Mouse (Mus musculus) embryonic facial prominence, embryonic 11.5 days (tissue): Measurements from ENCODE around the gene Abcc3. TPM values are rescaled to one million over a fixed set of nuclear protein-coding genes. Genes with fewer than 3 reads are reported as not detected.

Experiments used
- ATAC-seq: fragments of 200-750 bp; cut with Nextera tagmentation; replicated peaks from 2 replicates; pipeline ENCODE4 v1.8.0; 2017; ENCODE audit warnings: low read depth; ENCODE audit not compliant: insufficient number of reproducible peaks, low FRiP score, low TSS enrichment
- DNase-seq: peaks from one replicate; pipeline ENCODE4 v3.0.0-alpha.2; 2015; ENCODE audit warnings: low spot score
- H3K27ac ChIP-seq: fragments of 300-500 bp; sonication (generic); replicated peaks from 2 replicates; pipeline ENCODE4 v1.5.1; 2014; ENCODE audit warnings: mild to moderate bottlenecking, low read depth, low read length, control low read depth
- H3K27me3 ChIP-seq: fragments of 300-500 bp; sonication (generic); 2 replicates; pipeline ENCODE4 v1.6.1; 2014; ENCODE audit warnings: mild to moderate bottlenecking, low read length, moderate library complexity, mixed read lengths; ENCODE audit not compliant: control insufficient read depth, insufficient read depth
- H3K36me3 ChIP-seq: fragments of 300-500 bp; sonication (generic); replicated peaks from 2 replicates; pipeline ENCODE4 v1.6.1; 2014; ENCODE audit warnings: low read depth, mild to moderate bottlenecking, low read length, moderate library complexity, mixed read lengths; ENCODE audit not compliant: control insufficient read depth, insufficient read depth
- H3K4me1 ChIP-seq: fragments of 300-500 bp; sonication (generic); 2 replicates; pipeline ENCODE4 v1.6.1; 2014; ENCODE audit warnings: low read length, mixed read lengths; ENCODE audit not compliant: control insufficient read depth, insufficient read depth
- H3K4me2 ChIP-seq: fragments of 300-500 bp; sonication (generic); 2 replicates; pipeline ENCODE4 v1.6.1; 2014; ENCODE audit warnings: low read depth, mild to moderate bottlenecking, control low read depth, low read length, moderate library complexity
- H3K4me3 ChIP-seq: fragments of 300-500 bp; sonication (generic); 2 replicates; pipeline ENCODE4 v1.5.1; 2014; ENCODE audit warnings: low read depth, low read length, control low read depth
- H3K9ac ChIP-seq: fragments of 300-500 bp; sonication (generic); replicated peaks from 2 replicates; pipeline ENCODE4 v1.6.1; 2014; ENCODE audit warnings: mild to moderate bottlenecking, control low read depth, low read length
- H3K9me3 ChIP-seq: fragments of 300-500 bp; sonication (generic); replicated peaks from 2 replicates; pipeline ENCODE4 v1.6.1; 2016; ENCODE audit warnings: mild to moderate bottlenecking, low read length, inconsistent platforms, mixed read lengths; ENCODE audit not compliant: control insufficient read depth
- WGBS: fragments of 180-500 bp; shearing (Covaris S2); extraction: QIAGEN DNeasy Blood & Tissue Kit; methylation state at CpG from one replicate; pipeline ENCODE4 v1.1.7; 2014; 5-methylcytosine and 5-hydroxymethylcytosine counted together
- polyA plus RNA-seq: library from polyadenylated mRNA; unstranded; fragments of >200 nt; fragmentation: Nextera tagmentation; extraction: Ambion mirVana; gene quantifications from 2 replicates; pipeline ENCODE4 v1.2.1, GENCODE M21; 2014

Gene Abcc3
- polyA plus RNA-seq, 1 experiment from 2014 or later: 0.63 TPM

DNA sequence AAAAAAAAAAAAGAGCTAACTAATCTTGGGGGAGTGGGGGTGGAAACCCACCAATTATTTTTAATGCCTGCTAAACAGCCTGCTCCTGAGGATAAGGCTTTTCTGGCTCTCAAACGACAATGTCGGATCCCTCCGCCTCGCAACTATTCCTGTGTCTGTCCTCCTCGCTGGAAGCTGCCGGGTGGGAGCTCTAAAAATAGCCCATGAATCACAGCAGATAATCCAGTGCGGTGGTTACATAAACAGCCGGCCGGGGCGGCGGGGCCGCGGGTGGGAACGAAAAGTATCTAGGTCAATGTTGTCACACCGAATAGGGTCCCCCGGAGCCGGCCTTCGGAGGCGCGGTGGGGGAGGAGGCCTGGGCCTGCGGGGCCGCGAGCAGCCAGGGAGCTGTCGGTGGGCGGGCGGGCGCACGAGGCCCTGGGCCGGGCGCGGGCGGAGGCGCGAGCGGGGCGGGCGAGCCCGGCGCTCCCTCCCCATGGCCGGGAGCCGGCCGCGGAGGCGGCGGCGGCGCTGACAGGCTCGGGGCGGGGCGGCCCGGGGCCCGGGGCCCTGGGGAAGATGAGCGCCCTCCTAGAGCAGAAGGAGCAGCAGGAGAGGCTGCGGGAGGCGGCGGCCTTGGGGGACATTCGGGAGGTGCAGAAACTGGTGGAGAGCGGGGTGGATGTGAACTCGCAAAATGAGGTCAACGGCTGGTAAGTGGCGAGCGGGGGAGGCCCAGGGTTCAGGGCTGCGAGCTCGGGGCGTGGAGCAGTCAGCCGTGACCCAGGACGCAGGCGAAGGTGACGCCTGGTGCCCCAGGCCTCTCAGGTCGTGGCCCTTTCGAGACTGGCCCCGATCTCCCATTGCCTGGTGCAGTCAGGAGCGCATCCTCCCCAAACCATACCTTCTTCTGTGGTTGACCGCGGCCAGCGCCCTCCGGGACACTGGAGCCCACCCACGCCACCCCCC, 64.8 kb downstream of the Abcc3 start, which contains the start of gene Ankrd40:
Gene Ankrd40 (plus strand): TSS at position 309 of the 951 bp plus-strand sequence.
- H3K4me2 ChIP-seq: peak within 1 kb of the TSS; percentile 59
- peak within 1 kb of the TSS; percentile 72 for H3K4me3 ChIP-seq
- peak within 1 kb of the TSS; percentile 97 for H3K27ac ChIP-seq
- H3K4me1 ChIP-seq: no peaks in the 10 kb centered on the region
- H3K9me3 ChIP-seq: no peaks in the 10 kb centered on the region
- DNase-seq: peak; percentile 94
- no peaks in the 10 kb centered on the region for H3K27me3 ChIP-seq
- H3K36me3 ChIP-seq: no peaks in the 10 kb centered on the region
- ATAC-seq: peak; percentile 83
- peak within 1 kb of the TSS; percentile 93 for H3K9ac ChIP-seq
- 1% methylated on average over 72 of the region's 78 CpGs for WGBS

DNA sequence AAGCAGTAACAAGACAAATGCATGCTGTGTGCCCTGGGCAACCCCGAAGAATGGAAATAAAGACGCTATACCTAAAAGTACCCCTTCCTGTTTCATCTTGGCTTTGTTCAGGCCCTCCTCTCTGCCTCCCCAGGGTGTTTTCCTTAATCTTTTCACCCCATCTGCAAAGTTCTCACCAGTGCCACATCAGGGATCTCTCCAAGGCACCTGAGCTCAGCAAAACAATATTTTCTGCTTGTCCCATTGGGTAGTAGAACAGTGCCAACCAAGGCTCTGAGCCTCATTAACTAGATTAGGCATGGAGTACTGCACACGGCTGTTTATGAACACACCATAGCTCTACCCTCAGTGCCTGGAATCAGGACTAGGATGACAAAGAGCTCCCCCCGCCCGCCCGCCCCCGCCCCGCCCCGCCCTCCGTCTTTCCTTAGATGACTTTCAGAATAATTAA, 65.8 kb downstream of the Abcc3 start:
- H3K36me3 ChIP-seq: no peaks in the 10 kb centered on the region
- peak overlapping the region; percentile 72 for H3K4me3 ChIP-seq
- H3K9ac ChIP-seq: peak overlapping the region; percentile 54
- 3% methylated on average over 10 of the region's 10 CpGs for WGBS
- peak; percentile 35 for DNase-seq
- H3K9me3 ChIP-seq: no peaks in the 10 kb centered on the region
- peak overlapping the region; percentile 59 for H3K4me2 ChIP-seq
- peak; percentile 66; the same call in 1 of the 2 replicates for ATAC-seq
- H3K27ac ChIP-seq: peak overlapping the region; percentile 29; the same call in 1 of the 2 replicates
- no peaks in the 10 kb centered on the region for H3K4me1 ChIP-seq
- H3K27me3 ChIP-seq: no peaks in the 10 kb centered on the region

DNA sequence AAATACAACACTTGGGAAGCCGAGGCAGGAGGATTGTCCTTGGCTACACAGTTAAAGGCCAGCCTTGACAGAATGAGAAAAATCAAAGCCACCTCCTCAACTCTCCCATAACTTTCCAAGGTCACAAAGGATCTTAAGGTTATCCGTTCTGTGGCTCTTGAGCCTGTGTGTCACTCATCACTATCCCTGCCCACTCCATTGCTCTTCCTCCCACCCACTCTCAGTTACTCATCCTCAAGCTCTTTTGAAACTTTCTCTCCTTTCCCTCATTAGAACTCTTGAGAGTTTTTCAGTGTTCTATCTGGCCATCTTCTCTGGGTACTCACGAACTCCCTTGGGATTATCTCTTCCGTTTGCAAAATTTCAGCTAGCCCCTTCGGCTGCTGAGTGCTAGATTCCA, 68.2 kb downstream of the Abcc3 start:
- H3K36me3 ChIP-seq: no peaks in the 10 kb centered on the region
- DNase-seq (no peak), ATAC-seq (no peak)
- no peak overlapping the region for H3K4me3 ChIP-seq
- H3K27me3 ChIP-seq: no peaks in the 10 kb centered on the region
- no peaks in the 10 kb centered on the region for H3K9me3 ChIP-seq
- 83% methylated on average over 5 of the region's 5 CpGs for WGBS
- no peak overlapping the region for H3K27ac ChIP-seq
- no peak overlapping the region for H3K4me2 ChIP-seq
- no peak overlapping the region for H3K9ac ChIP-seq
- no peaks in the 10 kb centered on the region for H3K4me1 ChIP-seq

DNA sequence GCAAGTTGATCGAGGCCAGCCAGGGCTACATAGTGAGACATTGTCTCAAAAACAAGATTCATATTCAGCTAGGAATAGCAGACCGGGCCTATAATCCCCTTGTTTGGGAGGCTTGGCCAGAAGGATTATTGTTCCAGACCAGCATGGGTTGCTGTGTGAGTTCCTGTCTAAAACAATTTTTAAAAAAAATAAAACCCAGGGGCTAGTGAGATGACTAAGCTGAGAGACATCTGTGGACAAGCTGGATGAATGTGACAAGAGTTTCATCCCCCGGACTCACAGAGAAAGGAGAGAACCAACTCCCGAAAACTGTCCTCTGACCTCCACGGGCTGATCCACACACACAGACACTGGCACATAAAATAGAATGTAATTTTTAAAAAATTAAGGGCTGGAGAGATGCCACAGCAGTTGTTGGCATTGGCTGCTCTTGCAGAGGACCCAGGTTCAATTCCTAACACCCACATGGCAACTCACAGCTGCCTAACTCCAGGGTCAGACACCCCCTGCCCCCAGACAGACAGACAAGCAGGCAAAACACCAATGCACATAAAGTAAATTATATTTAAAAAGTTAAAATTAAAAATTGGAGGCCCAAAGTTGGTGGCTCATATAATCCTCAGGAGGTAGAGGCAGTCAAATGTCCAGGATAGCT, 69.4 kb downstream of the Abcc3 start:
- Histone ChIP-seq H3K9ac (no peak overlapping the region), H3K9me3 (no peaks in the 10 kb centered on the region), H3K4me2 (no peak overlapping the region), H3K4me3 (no peak overlapping the region), H3K27me3 (no peaks in the 10 kb centered on the region), H3K27ac (no peak overlapping the region), H3K4me1 (no peaks in the 10 kb centered on the region), H3K36me3 (no peaks in the 10 kb centered on the region)
- 87% methylated on average over 5 of the region's 5 CpGs for WGBS
- ATAC-seq: no peak
- DNase-seq: no peak

DNA sequence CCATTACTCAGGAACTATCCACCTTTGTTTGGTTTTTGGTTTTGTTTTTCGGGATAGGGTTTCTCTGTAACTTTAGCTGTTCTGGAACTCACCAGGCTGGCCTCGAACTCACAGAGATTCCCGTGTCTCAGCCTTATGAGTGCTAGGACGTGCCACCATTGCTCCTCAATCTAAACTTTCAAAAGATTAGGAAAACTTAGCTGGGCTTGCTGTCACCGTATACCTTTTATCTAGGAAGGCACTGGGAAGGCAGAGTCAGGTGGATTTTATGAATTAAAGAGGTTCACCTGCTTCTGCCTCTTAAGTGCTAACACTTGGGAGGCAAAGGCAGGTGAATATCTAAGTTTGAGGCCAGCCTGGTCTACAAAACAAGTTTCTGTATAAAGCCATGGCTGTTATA, 70.2 kb downstream of the Abcc3 start:
- DNase-seq: peak; percentile 37
- no peak for ATAC-seq
- H3K4me1 ChIP-seq: no peaks in the 10 kb centered on the region
- 0 out of 2 replicates have a peak overlapping the region, but pooled peaks have one; percentile 100 for H3K4me3 ChIP-seq
- H3K27me3 ChIP-seq: no peaks in the 10 kb centered on the region
- 31% methylated on average over 5 of the region's 5 CpGs for WGBS
- H3K27ac ChIP-seq: no peak overlapping the region
- no peaks in the 10 kb centered on the region for H3K9me3 ChIP-seq
- no peaks in the 10 kb centered on the region for H3K36me3 ChIP-seq
- peak overlapping the region; percentile 76 for H3K4me2 ChIP-seq
- peak overlapping the region; percentile 99 for H3K9ac ChIP-seq

DNA sequence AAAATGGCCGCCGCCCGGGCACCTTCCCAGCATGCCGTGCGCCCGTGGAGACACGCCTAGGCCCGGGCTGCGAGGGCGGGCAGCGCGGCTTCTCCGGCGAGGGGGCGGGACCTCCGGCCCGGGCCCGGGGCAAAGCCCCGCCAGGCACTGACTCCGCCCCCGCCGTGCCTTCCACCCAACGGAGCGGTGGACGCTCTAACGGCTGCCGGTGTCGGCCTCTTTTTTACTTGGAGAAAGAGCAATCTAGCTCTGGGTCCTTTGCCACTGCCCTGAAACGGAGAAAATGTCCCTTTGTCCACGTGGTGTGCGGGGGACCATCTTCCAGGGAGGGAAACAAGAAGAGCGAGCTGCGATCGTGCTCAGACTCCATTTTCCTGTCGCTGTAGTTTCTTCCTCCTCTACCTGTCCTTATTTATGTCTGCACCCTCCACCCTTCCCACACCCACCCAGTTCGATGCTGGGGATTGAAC, 70.8 kb downstream of the Abcc3 start, which contains the start of gene Luc7l3:
Gene Luc7l3 (minus strand): TSS at position 58 of the 470 bp plus-strand sequence.
- H3K36me3 ChIP-seq: no peaks in the 10 kb centered on the region
- H3K4me2 ChIP-seq: peak within 1 kb of the TSS; percentile 76
- no peaks in the 10 kb centered on the region for H3K9me3 ChIP-seq
- peak; percentile 95 for DNase-seq
- H3K9ac ChIP-seq: peak within 1 kb of the TSS; percentile 99
- ATAC-seq: peak; percentile 90
- peak within 1 kb of the TSS; percentile 100 for H3K4me3 ChIP-seq
- no peaks in the 10 kb centered on the region for H3K4me1 ChIP-seq
- WGBS: 1% methylated on average over 36 of the region's 36 CpGs
- peak within 1 kb of the TSS; percentile 96 for H3K27ac ChIP-seq
- H3K27me3 ChIP-seq: no peaks in the 10 kb centered on the region

DNA sequence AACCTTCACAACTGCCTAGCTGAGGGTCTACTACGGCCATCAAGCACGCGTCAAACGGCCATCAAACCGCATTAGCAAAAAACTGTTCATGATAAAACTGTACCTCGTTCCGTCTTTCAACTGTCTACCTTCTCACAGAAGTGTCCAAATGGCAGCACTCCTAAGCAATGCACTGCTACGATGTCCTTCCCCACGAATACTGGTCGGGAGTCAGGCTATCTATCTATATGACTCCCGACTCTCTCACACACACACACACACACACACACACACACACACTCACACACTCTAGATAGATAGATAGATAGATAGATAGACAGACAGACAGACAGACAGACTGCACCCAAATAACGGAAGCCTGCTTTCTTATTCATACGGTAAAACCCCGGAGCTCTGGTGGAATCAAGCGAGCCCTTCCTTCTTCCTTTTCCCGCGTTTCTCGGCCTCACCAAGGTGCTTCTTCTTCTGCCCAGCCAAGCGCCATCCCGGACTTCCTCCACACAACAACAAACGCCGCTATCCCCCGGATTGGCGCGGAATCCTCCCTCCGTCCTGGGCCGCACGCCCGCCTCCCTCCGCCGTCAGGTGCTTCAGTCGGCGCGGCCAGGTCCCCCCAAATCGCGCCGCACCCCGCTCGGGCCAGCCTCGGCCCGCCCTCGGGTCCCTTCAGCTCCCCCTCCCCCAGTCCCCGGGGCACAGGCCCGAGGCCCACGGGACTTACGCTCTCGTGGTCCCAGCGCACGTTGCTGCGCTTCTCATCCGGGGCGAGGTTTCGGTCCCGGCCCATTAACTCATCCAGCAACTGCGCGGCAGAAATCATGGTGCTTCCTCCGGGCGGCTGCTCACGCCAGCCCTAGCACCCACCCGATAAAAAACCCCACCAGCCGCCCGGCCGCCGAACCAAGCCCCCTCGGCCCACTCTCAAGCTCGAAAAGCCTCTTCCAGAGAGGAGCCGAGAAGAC, 71.5 kb downstream of the Abcc3 start:
- peak; percentile 43 for DNase-seq
- peak; percentile 70 for ATAC-seq
- Histone ChIP-seq H3K9ac (peak overlapping the region; percentile 99), H3K4me1 (no peaks in the 10 kb centered on the region), H3K36me3 (no peaks in the 10 kb centered on the region), H3K27ac (peak overlapping the region; percentile 96), H3K4me3 (peak overlapping the region; percentile 100), H3K9me3 (no peaks in the 10 kb centered on the region), H3K4me2 (peak overlapping the region; percentile 76), H3K27me3 (no peaks in the 10 kb centered on the region)
- WGBS: under 1% methylated on average over 67 of the region's 67 CpGs
